Comparison of ENCODE assay signal across 9 mouse cellular contexts in the genomic region with DNA sequence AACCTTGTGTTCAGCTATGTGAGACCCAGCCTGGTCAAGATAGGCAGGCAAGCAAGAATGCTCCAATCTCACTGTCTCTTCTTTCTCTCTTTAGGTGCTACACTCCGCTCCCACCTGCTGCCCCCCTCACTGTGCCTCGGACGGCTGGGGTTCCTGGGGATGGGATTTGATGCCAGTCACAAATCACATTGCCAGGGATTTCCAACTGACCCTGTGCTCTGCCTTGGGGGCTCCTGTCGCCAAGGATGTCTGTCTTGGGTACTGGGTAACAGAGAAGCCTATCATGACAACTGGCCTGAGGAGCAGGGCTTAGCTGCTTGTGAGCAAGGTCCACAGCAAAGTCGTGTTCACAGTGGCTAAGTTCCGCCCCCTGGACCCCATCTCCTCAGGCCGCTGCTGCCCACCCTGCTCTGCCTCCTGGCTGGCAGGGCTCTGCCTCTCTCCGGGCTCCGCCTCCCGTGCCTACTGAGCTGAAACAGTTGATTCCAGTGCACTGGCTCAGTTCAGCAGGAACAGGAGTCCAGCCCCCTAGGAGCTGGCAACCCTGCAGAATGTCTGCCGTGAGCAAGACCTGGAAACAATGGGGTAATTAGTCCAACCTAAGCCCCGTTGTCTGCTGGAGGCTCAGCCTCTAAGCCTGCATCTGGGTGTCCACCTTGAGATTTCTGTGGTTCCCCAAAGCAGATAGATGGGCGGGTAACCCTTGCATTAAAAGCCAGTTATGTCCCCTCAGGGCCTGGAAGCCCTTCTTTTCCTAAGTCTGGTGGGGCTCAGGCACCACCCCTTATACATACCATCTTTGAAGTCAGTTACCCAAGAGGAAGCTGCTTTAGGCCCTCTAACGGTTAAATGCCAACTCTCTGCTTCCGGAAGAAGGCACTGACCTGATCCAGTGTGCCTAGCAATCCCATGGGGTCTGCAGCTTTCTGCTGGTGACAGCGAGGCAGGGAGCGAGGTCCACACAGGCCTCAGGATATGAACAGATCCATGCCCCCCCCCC. TPM values are rescaled to one million over a fixed set of nuclear protein-coding genes. Genes with fewer than 3 reads are reported as not detected.
DNase-seq lines count a peak whose midpoint lies in the region; ATAC-seq and TF ChIP-seq lines count a peak whose summit lies in the region.
"Had no signal": no experiment of that assay in that cellular context is flagged by ENCODE, and none has a peak within 500 bp of the region (broad histone marks: within the 10 kb centered on the region; RNA-seq: fewer than 3 reads in every experiment).

No protein-coding gene starts in this region.

- no peak overlapping the region for H3K4me2 ChIP-seq in hindbrain, embryonic 15.5 days
- no peak overlapping the region for H3K4me2 ChIP-seq in midbrain, embryonic 11.5 days

- peak; percentile 35 for ATAC-seq in Patski
- 0 out of 2 replicates have a peak, but pooled peaks have one; percentile 24 for ATAC-seq in hindbrain, embryonic 15.5 days (ENCODE audit: low FRiP score, low read depth)
- no peak for ATAC-seq in midbrain, embryonic 11.5 days (ENCODE audit: low FRiP score)
- ATAC-seq in inflammation-experienced regulatory T-cells, adult 6 months: no peak

- peak overlapping the region; percentile 74; the same call in 1 of the 2 replicates for H3K27ac ChIP-seq in heart, embryonic 10.5 days
- peak overlapping the region; percentile 40; the same call in 1 of the 2 replicates for H3K27ac ChIP-seq in hindbrain, embryonic 15.5 days (replicated peaks)
- H3K27ac ChIP-seq in midbrain, embryonic 11.5 days (ENCODE audit: low read depth, low read length): 0 out of 2 replicates have a peak overlapping the region, but pooled peaks have one; percentile 14

- CTCF ChIA-PET in Patski (lab: Charles Lee): interaction anchor here (1.0 to 9.5 kb wide), 2 partner anchors 22 to 53 kb away, joined by 3 to 64 read pairs; a partner anchor contains a TSS

- DNase-seq in heart, embryonic 10.5 days (ENCODE audit: low spot score): no peak
- no peak for DNase-seq in heart, adult 9 months (ENCODE audit: low spot score in 2 of 2)
- DNase-seq in Patski (ENCODE audit: low read depth, low spot score): no peak
- no peak for DNase-seq in midbrain, embryonic 11.5 days (ENCODE audit: low spot score, missing footprints)
- no peak for DNase-seq in right cerebral cortex, postnatal 25 days
- no peak for DNase-seq in gastrocnemius, postnatal 10 days

- no peaks in the 10 kb centered on the region for H3K27me3 ChIP-seq in heart, embryonic 10.5 days (ENCODE audit: insufficient read depth, poor library complexity, severe bottlenecking)
- H3K27me3 ChIP-seq in Patski: no peaks in the 10 kb centered on the region
- H3K27me3 ChIP-seq in hindbrain, embryonic 15.5 days: no peaks in the 10 kb centered on the region
- no peaks in the 10 kb centered on the region for H3K27me3 ChIP-seq in midbrain, embryonic 11.5 days (ENCODE audit: control insufficient read depth, insufficient read depth, low read length)

- in situ Hi-C loops in Patski (cut with MboI; ENCODE audit: low pct_unique_long_range_greater_than_20kb): loop anchor here (10.0 kb wide), 1 partner anchor 776 kb away; no protein-coding TSS in a partner anchor

- no peak overlapping the region for H3K9ac ChIP-seq in hindbrain, embryonic 15.5 days
- no peak overlapping the region for H3K9ac ChIP-seq in midbrain, embryonic 11.5 days (ENCODE audit: low read length)

- TF ChIP-seq CTCF in Patski (IDR thresholded peaks at IDR 0.05): no peak

- H3K36me3 ChIP-seq in heart, embryonic 10.5 days: peaks cover 77% of the 10 kb centered on the region
- H3K36me3 ChIP-seq in hindbrain, embryonic 15.5 days: peaks cover 28% of the 10 kb centered on the region
- peaks cover 8% of the 10 kb centered on the region; the same call in 1 of the 2 replicates for H3K36me3 ChIP-seq in midbrain, embryonic 11.5 days (ENCODE audit: control insufficient read depth, insufficient read depth, low read length)

- POLR2A ChIA-PET in Patski (lab: Charles Lee): interaction anchor here (0.7 to 2.3 kb wide), 5 partner anchors 8 to 60 kb away, joined by 3 to 8 read pairs (median 4); no protein-coding TSS in a partner anchor

- 0 out of 2 replicates have a peak overlapping the region, but pooled peaks have one; percentile 6 for H3K4me3 ChIP-seq in heart, embryonic 10.5 days
- H3K4me3 ChIP-seq in hindbrain, embryonic 15.5 days: no peak overlapping the region
- H3K4me3 ChIP-seq in midbrain, embryonic 11.5 days (ENCODE audit: low read depth, low read length): no peak overlapping the region

- 68% methylated on average over 17 of the region's 17 CpGs for WGBS in heart, embryonic 10.5 days
- 40% methylated on average over 17 of the region's 17 CpGs for WGBS in hindbrain, embryonic 15.5 days
- 46% methylated on average over 17 of the region's 17 CpGs for WGBS in midbrain, embryonic 11.5 days

- no peaks in the 10 kb centered on the region for H3K9me3 ChIP-seq in heart, embryonic 10.5 days
- H3K9me3 ChIP-seq in hindbrain, embryonic 15.5 days: no peaks in the 10 kb centered on the region
- H3K9me3 ChIP-seq in midbrain, embryonic 11.5 days (ENCODE audit: control insufficient read depth, low read length): no peaks in the 10 kb centered on the region

- peaks cover 36% of the 10 kb centered on the region for H3K4me1 ChIP-seq in heart, embryonic 10.5 days
- H3K4me1 ChIP-seq in hindbrain, embryonic 15.5 days (replicated peaks): peaks cover 31% of the 10 kb centered on the region
- peaks cover 7% of the 10 kb centered on the region; the same call in 1 of the 2 replicates for H3K4me1 ChIP-seq in midbrain, embryonic 11.5 days (ENCODE audit: control insufficient read depth, insufficient read depth, low read length)

RNA-seq across cellular contexts. Expression of a gene that starts 23.7 kb away (rescaled TPM):
- 1.2 and 2.3 TPM in 2 replicates for polyA plus RNA-seq in heart, embryonic 10.5 days (2016; fragmentation: Nextera tagmentation; extraction: Ambion mirVana)
- polyA plus RNA-seq in Patski (2021): 0.81 TPM
- 8.0 and 8.7 TPM in 2 replicates for polyA plus RNA-seq in hindbrain, embryonic 15.5 days (2015; fragmentation: Nextera tagmentation; extraction: Ambion mirVana)
- 4.7 and 4.9 TPM in 2 replicates for polyA plus RNA-seq in midbrain, embryonic 11.5 days (2014; fragmentation: Nextera tagmentation; extraction: Ambion mirVana)
- polyA plus RNA-seq in inflammation-experienced regulatory T-cells, adult 6 months (2017; shearing (Covaris generic)): not detected
- 1 to 10 TPM; 1.4 to 2.4 TPM for total RNA-seq in gastrocnemius, postnatal 10 days (2021)
- total RNA-seq: hematopoietic stem cell, adult 5-6 weeks had no signal

RNA-seq across cellular contexts. Expression of a gene that starts 28.2 kb away (rescaled TPM):
- polyA plus RNA-seq in heart, embryonic 10.5 days (2016; fragmentation: Nextera tagmentation; extraction: Ambion mirVana): 14.4 and 17.5 TPM in 2 replicates
- polyA plus RNA-seq in Patski (2021): 22.4 TPM
- 23.3 and 24.9 TPM in 2 replicates for polyA plus RNA-seq in hindbrain, embryonic 15.5 days (2015; fragmentation: Nextera tagmentation; extraction: Ambion mirVana)
- 19.4 and 24.7 TPM in 2 replicates for polyA plus RNA-seq in midbrain, embryonic 11.5 days (2014; fragmentation: Nextera tagmentation; extraction: Ambion mirVana)
- polyA plus RNA-seq in inflammation-experienced regulatory T-cells, adult 6 months (2017; shearing (Covaris generic)): 1 to 10 TPM; 2.9 to 4.8 (median 4.4) TPM
- 1 to 10 TPM; 7.9 to 8.5 TPM for total RNA-seq in gastrocnemius, postnatal 10 days (2021)

RNA-seq across cellular contexts. Expression of a gene that starts 40.8 kb away (rescaled TPM):
- 353 and 374 TPM in 2 replicates for polyA plus RNA-seq in heart, embryonic 10.5 days (2016; fragmentation: Nextera tagmentation; extraction: Ambion mirVana)
- polyA plus RNA-seq in Patski (2021): 227 TPM
- 245 and 260 TPM in 2 replicates for polyA plus RNA-seq in hindbrain, embryonic 15.5 days (2015; fragmentation: Nextera tagmentation; extraction: Ambion mirVana)
- 281 and 304 TPM in 2 replicates for polyA plus RNA-seq in midbrain, embryonic 11.5 days (2014; fragmentation: Nextera tagmentation; extraction: Ambion mirVana)
- 100 to 1,000 TPM; 351 to 392 (median 390) TPM for polyA plus RNA-seq in inflammation-experienced regulatory T-cells, adult 6 months (2017; shearing (Covaris generic))
- 100 to 1,000 TPM; 180 to 184 TPM for total RNA-seq in gastrocnemius, postnatal 10 days (2021)

RNA-seq across cellular contexts. Expression of a gene that starts 48.4 kb away (rescaled TPM):
- 60.5 and 74.9 TPM in 2 replicates for polyA plus RNA-seq in heart, embryonic 10.5 days (2016; fragmentation: Nextera tagmentation; extraction: Ambion mirVana)
- polyA plus RNA-seq in Patski (2021): 49.0 TPM
- polyA plus RNA-seq in hindbrain, embryonic 15.5 days (2015; fragmentation: Nextera tagmentation; extraction: Ambion mirVana): 45.6 and 48.4 TPM in 2 replicates
- 47.2 and 52.4 TPM in 2 replicates for polyA plus RNA-seq in midbrain, embryonic 11.5 days (2014; fragmentation: Nextera tagmentation; extraction: Ambion mirVana)
- 10 to 100 TPM in 2 of 3 experiments, 1 to 10 TPM in 1; 7.2 to 34.3 (median 25.2) TPM for polyA plus RNA-seq in inflammation-experienced regulatory T-cells, adult 6 months (2017; shearing (Covaris generic))
- 10 to 100 TPM; 16.8 to 20.6 TPM for total RNA-seq in gastrocnemius, postnatal 10 days (2021)

Comparison
In these comparisons a context has a peak if more than half of its experiments do, and no peak if none do; other contexts are left out.
1. H3K27ac ChIP-seq: peak in every context shown above with its lines; median percentile 74 in heart, embryonic 10.5 days; 40 in hindbrain, embryonic 15.5 days; 14 in midbrain, embryonic 11.5 days.
2. ATAC-seq: peak in Patski (single experiment) and hindbrain, embryonic 15.5 days (single experiment); none in midbrain, embryonic 11.5 days (single experiment) and inflammation-experienced regulatory T-cells, adult 6 months (single experiment).